Mouse (Mus musculus): ENCODE measurements around the gene Rps6kb1. TPM values are rescaled to one million over a fixed set of nuclear protein-coding genes. Genes with fewer than 3 reads are reported as not detected.

The Rps6kb1 gene
- polyA plus RNA-seq, 1 experiment from 2014 or later, result 49.8 TPM

- Histone ChIP-seq H3K36me3 (peaks cover 27% of the 10 kb centered on the region), H3K4me3 (no peak overlapping the region), H3K9ac (no peak overlapping the region), H3K4me2 (no peak overlapping the region), H3K27ac (replicated peaks) (no peak overlapping the region), H3K4me1 (replicated peaks) (no peaks in the 10 kb centered on the region), H3K27me3 (no peaks in the 10 kb centered on the region), H3K9me3 (no peaks in the 10 kb centered on the region)
- no peak for ATAC-seq (ENCODE audit: low FRiP score, low read depth)
- WGBS, result 71% methylated on average over 1 of the region's 1 CpGs
These were observed 11.8 kb downstream of the Rps6kb1 start for GRCm38 (mm10) chr11:86532834-86533233.

GRCm38 (mm10) chr11:86527528-86527927 lies 17.1 kb downstream of the Rps6kb1 start:
- H3K4me1 ChIP-seq (replicated peaks), result no peaks in the 10 kb centered on the region
- H3K9me3 ChIP-seq, result no peaks in the 10 kb centered on the region
- no peak for ATAC-seq (ENCODE audit: low FRiP score, low read depth)
- no peak overlapping the region for H3K4me2 ChIP-seq
- no peak overlapping the region for H3K4me3 ChIP-seq
- no peak overlapping the region for H3K27ac ChIP-seq (replicated peaks)
- H3K36me3 ChIP-seq, result peaks cover 56% of the 10 kb centered on the region
- H3K9ac ChIP-seq, result no peak overlapping the region
- H3K27me3 ChIP-seq, result no peaks in the 10 kb centered on the region
- 93% methylated on average over 4 of the region's 4 CpGs for WGBS

GRCm38 (mm10) chr11:86519751-86520150 lies 24.9 kb downstream of the Rps6kb1 start:
- WGBS, result 89% methylated on average over 7 of the region's 7 CpGs
- no peak for ATAC-seq (ENCODE audit: low FRiP score, low read depth)
- Histone ChIP-seq H3K27ac (replicated peaks) (no peak overlapping the region), H3K9me3 (no peaks in the 10 kb centered on the region), H3K9ac (no peak overlapping the region), H3K4me1 (replicated peaks) (no peaks in the 10 kb centered on the region), H3K27me3 (no peaks in the 10 kb centered on the region), H3K4me3 (no peak overlapping the region), H3K36me3 (peaks cover 71% of the 10 kb centered on the region), H3K4me2 (no peak overlapping the region)

- no peaks in the 10 kb centered on the region for H3K27me3 ChIP-seq
- 92% methylated on average over 3 of the region's 3 CpGs for WGBS
- H3K4me3 ChIP-seq, result no peak overlapping the region
- no peak overlapping the region for H3K4me2 ChIP-seq
- no peak overlapping the region for H3K9ac ChIP-seq
- H3K36me3 ChIP-seq, result peaks cover 69% of the 10 kb centered on the region
- ATAC-seq (ENCODE audit: low FRiP score, low read depth), result no peak
- no peaks in the 10 kb centered on the region for H3K4me1 ChIP-seq (replicated peaks)
- H3K9me3 ChIP-seq, result no peaks in the 10 kb centered on the region
- H3K27ac ChIP-seq (replicated peaks), result no peak overlapping the region
These were observed 27.4 kb downstream of the Rps6kb1 start for GRCm38 (mm10) chr11:86517229-86517628.

- no peak for ATAC-seq (ENCODE audit: low FRiP score, low read depth)
- H3K27me3 ChIP-seq, result no peaks in the 10 kb centered on the region
- H3K27ac ChIP-seq (replicated peaks), result no peak overlapping the region
These were observed 28.0 kb downstream of the Rps6kb1 start for GRCm38 (mm10) chr11:86516620-86517019.

GRCm38 (mm10) chr11:86507991-86508390 lies 36.6 kb downstream of the Rps6kb1 start:
- 89% methylated on average over 2 of the region's 2 CpGs for WGBS
- Histone ChIP-seq H3K27ac (replicated peaks) (no peak overlapping the region), H3K36me3 (peaks cover 79% of the 10 kb centered on the region)

More at GRCm38 (mm10) chr11:86516620-86517019, 28.0 kb downstream of the Rps6kb1 start:
- H3K4me1 ChIP-seq (replicated peaks), result no peaks in the 10 kb centered on the region
- 87% methylated on average over 3 of the region's 3 CpGs for WGBS
- H3K9me3 ChIP-seq, result no peaks in the 10 kb centered on the region
- H3K4me3 ChIP-seq, result no peak overlapping the region
- H3K36me3 ChIP-seq, result peaks cover 71% of the 10 kb centered on the region
- H3K9ac ChIP-seq, result no peak overlapping the region
- H3K4me2 ChIP-seq, result no peak overlapping the region

GRCm38 (mm10) chr11:86507334-86507733 lies 37.3 kb downstream of the Rps6kb1 start:
- WGBS, result 94% methylated on average over 2 of the region's 2 CpGs
- H3K36me3 ChIP-seq, result peaks cover 81% of the 10 kb centered on the region
- no peak overlapping the region for H3K9ac ChIP-seq
- no peaks in the 10 kb centered on the region for H3K9me3 ChIP-seq
- no peaks in the 10 kb centered on the region for H3K4me1 ChIP-seq (replicated peaks)
- no peak overlapping the region for H3K27ac ChIP-seq (replicated peaks)
- no peaks in the 10 kb centered on the region for H3K27me3 ChIP-seq
- no peak overlapping the region for H3K4me2 ChIP-seq
- H3K4me3 ChIP-seq, result no peak overlapping the region
- no peak for ATAC-seq (ENCODE audit: low FRiP score, low read depth)

More at GRCm38 (mm10) chr11:86507991-86508390, 36.6 kb downstream of the Rps6kb1 start:
- Histone ChIP-seq H3K4me3 (no peak overlapping the region), H3K4me1 (replicated peaks) (no peaks in the 10 kb centered on the region), H3K4me2 (no peak overlapping the region), H3K9me3 (no peaks in the 10 kb centered on the region), H3K27me3 (no peaks in the 10 kb centered on the region), H3K9ac (no peak overlapping the region)
- no peak for ATAC-seq (ENCODE audit: low FRiP score, low read depth)

- H3K9ac ChIP-seq, result no peak overlapping the region
- ATAC-seq (ENCODE audit: low FRiP score, low read depth), result no peak
- WGBS, result 100% methylated on average over 2 of the region's 2 CpGs
- H3K4me2 ChIP-seq, result no peak overlapping the region
- H3K27me3 ChIP-seq, result no peaks in the 10 kb centered on the region
- H3K36me3 ChIP-seq, result peaks cover 61% of the 10 kb centered on the region
- no peak overlapping the region for H3K4me3 ChIP-seq
- H3K27ac ChIP-seq (replicated peaks), result no peak overlapping the region
- H3K4me1 ChIP-seq (replicated peaks), result no peaks in the 10 kb centered on the region
- no peaks in the 10 kb centered on the region for H3K9me3 ChIP-seq
These were observed 41.5 kb downstream of the Rps6kb1 start for GRCm38 (mm10) chr11:86503121-86503520.

- no peak overlapping the region for H3K4me2 ChIP-seq
- peaks cover 54% of the 10 kb centered on the region for H3K36me3 ChIP-seq
- 63% methylated on average over 1 of the region's 1 CpGs for WGBS
- no peaks in the 10 kb centered on the region for H3K27me3 ChIP-seq
- ATAC-seq (ENCODE audit: low FRiP score, low read depth), result no peak
- H3K9ac ChIP-seq, result no peak overlapping the region
- H3K27ac ChIP-seq (replicated peaks), result no peak overlapping the region
- no peaks in the 10 kb centered on the region for H3K4me1 ChIP-seq (replicated peaks)
- no peak overlapping the region for H3K4me3 ChIP-seq
- no peaks in the 10 kb centered on the region for H3K9me3 ChIP-seq
These were observed 43.8 kb downstream of the Rps6kb1 start for GRCm38 (mm10) chr11:86500795-86501194.

GRCm38 (mm10) chr11:86497908-86498307 lies 46.7 kb downstream of the Rps6kb1 start:
- 74% methylated on average over 3 of the region's 3 CpGs for WGBS
- no peaks in the 10 kb centered on the region for H3K4me1 ChIP-seq (replicated peaks)
- no peak overlapping the region for H3K4me3 ChIP-seq
- no peak overlapping the region for H3K27ac ChIP-seq (replicated peaks)
- H3K27me3 ChIP-seq, result no peaks in the 10 kb centered on the region
- H3K36me3 ChIP-seq, result peaks cover 38% of the 10 kb centered on the region
- ATAC-seq (ENCODE audit: low FRiP score, low read depth), result no peak
- H3K4me2 ChIP-seq, result no peak overlapping the region
- H3K9ac ChIP-seq, result no peak overlapping the region
- no peaks in the 10 kb centered on the region for H3K9me3 ChIP-seq

- peaks cover 33% of the 10 kb centered on the region for H3K36me3 ChIP-seq
- 95% methylated on average over 1 of the region's 1 CpGs for WGBS
- H3K4me1 ChIP-seq (replicated peaks), result no peaks in the 10 kb centered on the region
- H3K9me3 ChIP-seq, result no peaks in the 10 kb centered on the region
- no peak for ATAC-seq (ENCODE audit: low FRiP score, low read depth)
- H3K4me3 ChIP-seq, result no peak overlapping the region
- no peak overlapping the region for H3K4me2 ChIP-seq
- H3K27ac ChIP-seq (replicated peaks), result no peak overlapping the region
- no peak overlapping the region for H3K9ac ChIP-seq
- no peaks in the 10 kb centered on the region for H3K27me3 ChIP-seq
These were observed 47.2 kb downstream of the Rps6kb1 start for GRCm38 (mm10) chr11:86497356-86497755.

- Histone ChIP-seq H3K4me2 (no peak overlapping the region), H3K36me3 (peaks cover 10% of the 10 kb centered on the region), H3K9me3 (no peaks in the 10 kb centered on the region), H3K4me3 (no peak overlapping the region), H3K27me3 (no peaks in the 10 kb centered on the region), H3K9ac (no peak overlapping the region), H3K27ac (replicated peaks) (no peak overlapping the region), H3K4me1 (replicated peaks) (peaks cover 5% of the 10 kb centered on the region)
- ATAC-seq (ENCODE audit: low FRiP score, low read depth), result no peak
- 98% methylated on average over 1 of the region's 1 CpGs for WGBS
These were observed 53.8 kb downstream of the Rps6kb1 start for GRCm38 (mm10) chr11:86490782-86491181.

- 0% methylated on average over 25 of the region's 25 CpGs for WGBS
- Histone ChIP-seq H3K4me3 (peak overlapping the region; percentile 58), H3K4me1 (replicated peaks) (peaks cover 10% of the 10 kb centered on the region), H3K36me3 (peaks cover 7% of the 10 kb centered on the region), H3K27ac (replicated peaks) (peak overlapping the region; percentile 84), H3K27me3 (no peaks in the 10 kb centered on the region), H3K4me2 (peak overlapping the region; percentile 72), H3K9me3 (no peaks in the 10 kb centered on the region), H3K9ac (peak overlapping the region; percentile 72)
- ATAC-seq (ENCODE audit: low FRiP score, low read depth), result peak; percentile 67
These were observed 59.6 kb downstream of the Rps6kb1 start for GRCm38 (mm10) chr11:86484910-86485510.
